Mouse (Mus musculus) CH12.LX (cell line): ENCODE results near the gene Sncb.

Source experiments
- CTCF ChIP-seq, 2 experiments: IDR thresholded peaks in 1 of 2; conservative IDR thresholded peaks in 1 of 2; 2 replicates each; pipeline ENCODE4 v1.5.1; 2011 to 2012; ENCODE audit warnings: low read depth in 2 of 2, low read length in 2 of 2, improper control_type of control experiment in 1 of 2, inconsistent platforms in 1 of 2, mild to moderate bottlenecking in 1 of 2, moderate library complexity in 1 of 2
- EP300 ChIP-seq: IDR thresholded peaks from 2 replicates; pipeline ENCODE4 v1.6.1; 2011; ENCODE audit warnings: low read length, improper control_type of control experiment
- KAT2A ChIP-seq: IDR thresholded peaks from 2 replicates; pipeline ENCODE4 v1.6.1; 2012; ENCODE audit warnings: low read length, improper control_type of control experiment, inconsistent platforms; ENCODE audit not compliant: insufficient replicate concordance
- MAFK ChIP-seq: IDR thresholded peaks from 2 replicates; pipeline ENCODE4 v1.6.1; 2011; ENCODE audit warnings: low read length, improper control_type of control experiment; ENCODE audit not compliant: insufficient replicate concordance
- MAX ChIP-seq: IDR thresholded peaks from 2 replicates; pipeline ENCODE4 v1.6.1; 2011; ENCODE audit warnings: low read length, improper control_type of control experiment
- POLR2A ChIP-seq: IDR thresholded peaks from 2 replicates; pipeline ENCODE4 v1.6.1; 2011; ENCODE audit warnings: low read depth, mild to moderate bottlenecking, improper control_type of control experiment, low read length

DNA sequence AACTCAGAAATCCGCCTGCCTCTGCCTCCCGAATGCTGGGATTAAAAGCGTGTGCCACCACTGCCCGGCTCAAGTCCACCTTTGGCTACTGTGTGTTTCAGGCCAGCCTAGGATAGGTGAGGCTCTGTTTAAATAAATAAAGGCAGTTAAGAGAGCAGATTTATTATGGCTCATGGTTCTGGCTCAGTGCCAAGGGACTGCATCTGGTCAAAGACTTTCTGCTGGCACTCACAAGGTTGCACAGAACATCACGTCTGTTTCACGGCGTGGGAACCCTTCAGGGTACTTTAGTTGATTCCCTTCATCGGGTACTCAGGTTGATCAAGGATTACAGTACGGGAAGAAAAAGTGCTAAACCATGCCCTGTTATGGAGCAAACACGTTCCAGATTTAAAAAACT, 51.4 kb downstream of the Sncb start:
- TF ChIP-seq POLR2A (no peak), CTCF (conservative IDR thresholded peaks at IDR 0.05 in 1 of 2, IDR thresholded peaks at IDR 0.05 in 1 of 2; ENCODE audit: low read depth in 2 of 2, low read length in 2 of 2) (no peak), EP300 (no peak), KAT2A (no peak), MAX (no peak), MAFK (no peak)
